Comparison of ENCODE assay signal across 7 mouse cellular contexts in genomic region chr6:72710897-72711507, GRCm38 (mm10).
DNase-seq lines count a peak whose midpoint lies in the region; ATAC-seq and TF ChIP-seq lines count a peak whose summit lies in the region.

No protein-coding gene starts in this region.

- H3K27me3 ChIP-seq in lung, embryonic 14.5 days (ENCODE audit: insufficient read depth, low read length) = no peaks in the 10 kb centered on the region
- H3K27me3 ChIP-seq in forebrain, postnatal 0 days (ENCODE audit: insufficient read depth, low read length) = no peaks in the 10 kb centered on the region
- H3K27me3 ChIP-seq in limb, embryonic 14.5 days (ENCODE audit: control insufficient read depth, insufficient read depth, low read length) = no peaks in the 10 kb centered on the region
- H3K27me3 ChIP-seq in stomach, embryonic 15.5 days (replicated peaks) = no peaks in the 10 kb centered on the region

- no peak for TF ChIP-seq POLR2A in limb, embryonic 14.5 days (IDR thresholded peaks at IDR 0.05; ENCODE audit: borderline replicate concordance, extremely low read depth, insufficient read depth, insufficient read length)

- no peaks in the 10 kb centered on the region for H3K36me3 ChIP-seq in lung, embryonic 14.5 days (ENCODE audit: insufficient read depth)
- no peaks in the 10 kb centered on the region for H3K36me3 ChIP-seq in forebrain, postnatal 0 days (ENCODE audit: insufficient read depth)
- no peaks in the 10 kb centered on the region for H3K36me3 ChIP-seq in limb, embryonic 14.5 days (ENCODE audit: control insufficient read depth, insufficient read depth, low read length)
- H3K36me3 ChIP-seq in stomach, embryonic 15.5 days = no peaks in the 10 kb centered on the region

- H3K9me3 ChIP-seq in lung, embryonic 14.5 days (ENCODE audit: low read depth, low read length) = no peaks in the 10 kb centered on the region
- no peaks in the 10 kb centered on the region for H3K9me3 ChIP-seq in forebrain, postnatal 0 days (ENCODE audit: low read length)
- no peaks in the 10 kb centered on the region for H3K9me3 ChIP-seq in limb, embryonic 14.5 days (ENCODE audit: control insufficient read depth, low read length)
- H3K9me3 ChIP-seq in stomach, embryonic 15.5 days = no peaks in the 10 kb centered on the region

- TF ChIP-seq CTCF in lung, embryonic 14.5 days (IDR thresholded peaks at IDR 0.05; ENCODE audit: low read depth) = no peak
- TF ChIP-seq CTCF in forebrain, postnatal 0 days (IDR thresholded peaks at IDR 0.05; ENCODE audit: low read depth) = no peak

- no peak overlapping the region for H3K4me2 ChIP-seq in lung, embryonic 14.5 days
- H3K4me2 ChIP-seq in forebrain, postnatal 0 days (ENCODE audit: low read depth) = no peak overlapping the region
- peak overlapping the region; percentile 13 for H3K4me2 ChIP-seq in limb, embryonic 14.5 days (replicated peaks; ENCODE audit: low read depth, low read length, severe bottlenecking)
- 0 out of 2 replicates have a peak overlapping the region, but pooled peaks have one; percentile 10 for H3K4me2 ChIP-seq in stomach, embryonic 15.5 days

- peak; percentile 5; the same call in 1 of the 2 replicates for ATAC-seq in lung, embryonic 14.5 days (ENCODE audit: insufficient read depth)
- peak; percentile 65 for ATAC-seq in forebrain, postnatal 0 days
- ATAC-seq in limb, embryonic 14.5 days (ENCODE audit: low FRiP score, low read depth) = peak; percentile 20
- ATAC-seq in stomach, embryonic 15.5 days (ENCODE audit: insufficient read depth, low FRiP score, low read depth) = peak; percentile 9; the same call in 1 of the 2 replicates

- peak overlapping the region; percentile 51 for H3K27ac ChIP-seq in lung, embryonic 14.5 days (ENCODE audit: low read depth)
- H3K27ac ChIP-seq in forebrain, postnatal 0 days (ENCODE audit: low read depth, low read length) = peak overlapping the region; percentile 25
- H3K27ac ChIP-seq in limb, embryonic 14.5 days (replicated peaks; ENCODE audit: low read depth, low read length) = peak overlapping the region; percentile 91
- peak overlapping the region; percentile 86 for H3K27ac ChIP-seq in stomach, embryonic 15.5 days

- H3K9ac ChIP-seq in lung, embryonic 14.5 days = no peak overlapping the region
- H3K9ac ChIP-seq in forebrain, postnatal 0 days = no peak overlapping the region
- H3K9ac ChIP-seq in limb, embryonic 14.5 days (ENCODE audit: low read depth, low read length, severe bottlenecking) = no peak overlapping the region
- H3K9ac ChIP-seq in stomach, embryonic 15.5 days = no peak overlapping the region

- WGBS in lung, embryonic 14.5 days = 54% methylated on average over 10 of the region's 10 CpGs
- WGBS in forebrain, postnatal 0 days = 28% methylated on average over 10 of the region's 10 CpGs
- WGBS in limb, embryonic 14.5 days = 14% methylated on average over 10 of the region's 10 CpGs
- WGBS in stomach, embryonic 15.5 days = 49% methylated on average over 10 of the region's 10 CpGs

- H3K4me1 ChIP-seq in lung, embryonic 14.5 days (ENCODE audit: insufficient read depth) = peaks cover 19% of the 10 kb centered on the region
- H3K4me1 ChIP-seq in forebrain, postnatal 0 days (ENCODE audit: insufficient read depth) = peaks cover 16% of the 10 kb centered on the region
- H3K4me1 ChIP-seq in limb, embryonic 14.5 days (ENCODE audit: control insufficient read depth, insufficient read depth, low read length) = peaks cover 73% of the 10 kb centered on the region
- H3K4me1 ChIP-seq in stomach, embryonic 15.5 days = peaks cover 29% of the 10 kb centered on the region

- H3K4me3 ChIP-seq in lung, embryonic 14.5 days (ENCODE audit: low read depth, low read length) = no peak overlapping the region
- H3K4me3 ChIP-seq in forebrain, postnatal 0 days (ENCODE audit: low read depth, low read length) = no peak overlapping the region
- H3K4me3 ChIP-seq in limb, embryonic 14.5 days (replicated peaks; ENCODE audit: low read length) = no peak overlapping the region
- no peak overlapping the region for H3K4me3 ChIP-seq in stomach, embryonic 15.5 days (replicated peaks)

- DNase-seq in lung, embryonic 14.5 days = no peak
- DNase-seq in lung, postnatal 4 days = no peak
- no peak for DNase-seq in forebrain, postnatal 0 days
- DNase-seq in limb, embryonic 14.5 days (ENCODE audit: low spot score) = no peak
- DNase-seq in adipocyte (ENCODE audit: low spot score) = no peak
- DNase-seq in heart, adult 8-10 months (ENCODE audit: low spot score) = no peak

Comparison
In these comparisons a context has a peak if more than half of its experiments do, and no peak if none do; other contexts are left out.
1. ATAC-seq: peak in every context shown above with its lines; median percentile 65 in forebrain, postnatal 0 days; 20 in limb, embryonic 14.5 days; 9 in stomach, embryonic 15.5 days; 5 in lung, embryonic 14.5 days.
2. H3K27ac ChIP-seq: peak in every context shown above with its lines; median percentile 91 in limb, embryonic 14.5 days; 86 in stomach, embryonic 15.5 days; 51 in lung, embryonic 14.5 days; 25 in forebrain, postnatal 0 days.
3. H3K4me2 ChIP-seq: peak in limb, embryonic 14.5 days (single experiment) and stomach, embryonic 15.5 days (single experiment); none in lung, embryonic 14.5 days (single experiment) and forebrain, postnatal 0 days (single experiment).